ENCODE assay signal across 23 mouse cellular contexts in the genomic region with DNA sequence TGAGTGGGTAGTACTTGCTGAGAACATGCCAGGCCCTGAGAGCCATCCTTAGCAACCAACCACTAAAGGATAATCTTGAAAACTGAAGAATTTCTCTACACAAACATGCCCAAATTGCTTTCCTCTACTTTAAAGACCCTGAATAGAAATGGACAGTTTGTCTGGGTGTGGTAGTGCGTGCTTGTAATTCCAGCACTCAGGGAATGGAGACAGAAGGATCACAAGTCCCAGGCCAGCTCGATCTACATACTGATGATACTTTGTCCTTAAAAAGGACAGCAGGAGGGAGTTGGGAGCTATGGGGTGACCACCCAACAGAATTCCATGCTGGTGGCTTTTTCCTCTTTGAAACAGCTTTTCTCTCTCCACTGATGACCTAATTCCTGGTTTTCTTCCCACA. TPM values are rescaled to one million over a fixed set of nuclear protein-coding genes. Genes with fewer than 3 reads are reported as not detected.
"Had no signal": no experiment of that assay in that cellular context is flagged by ENCODE, and none has a peak within 500 bp of the region (broad histone marks: within the 10 kb centered on the region; RNA-seq: fewer than 3 reads in every experiment).

No protein-coding gene starts in this region.

- DNase-seq: lung, adult 18-20 months; lung, postnatal 10 days; lung, postnatal 4 days; midbrain, embryonic 14.5 days; retina, postnatal 1 day; right cerebral cortex, postnatal 14 days; thymus, adult 2 months; thymus, postnatal 25 days; thymus, postnatal 4 days had no signal

- H3K9me3 ChIP-seq: midbrain, embryonic 10.5 days; midbrain, embryonic 12.5 days; neural tube, embryonic 13.5 days; neural tube, embryonic 15.5 days; stomach, embryonic 15.5 days had no signal

- ATAC-seq: midbrain, embryonic 16.5 days had no signal

- H3K36me3 ChIP-seq: midbrain, embryonic 10.5 days; midbrain, embryonic 12.5 days; neural tube, embryonic 13.5 days; neural tube, embryonic 15.5 days; stomach, embryonic 15.5 days had no signal

- H3K27me3 ChIP-seq: stomach, embryonic 15.5 days had no signal

- H3K4me2 ChIP-seq: lung, embryonic 14.5 days; midbrain, embryonic 12.5 days; neural tube, embryonic 13.5 days; neural tube, embryonic 15.5 days; stomach, embryonic 15.5 days had no signal

- H3K9ac ChIP-seq: lung, embryonic 14.5 days; midbrain, embryonic 12.5 days; neural tube, embryonic 13.5 days; neural tube, embryonic 15.5 days; stomach, embryonic 15.5 days had no signal

- H3K4me3 ChIP-seq: midbrain, embryonic 10.5 days; midbrain, embryonic 12.5 days; myocyte; neural tube, embryonic 13.5 days; neural tube, embryonic 15.5 days; stomach, embryonic 15.5 days had no signal

- H3K4me1 ChIP-seq: midbrain, embryonic 10.5 days; midbrain, embryonic 12.5 days; neural tube, embryonic 13.5 days; neural tube, embryonic 15.5 days; stomach, embryonic 15.5 days had no signal

- H3K27ac ChIP-seq: midbrain, embryonic 10.5 days; midbrain, embryonic 12.5 days; neural tube, embryonic 13.5 days; neural tube, embryonic 15.5 days; stomach, embryonic 15.5 days; stomach, postnatal 0 days had no signal

RNA-seq across cellular contexts. Expression of a gene that starts 31.4 kb away (rescaled TPM):
- total RNA-seq: megakaryocyte, adult 5-6 weeks; megakaryocyte-erythroid progenitor cell, adult 5-6 weeks had no signal
- polyA plus RNA-seq: liver, embryonic 16.5 days; lung, embryonic 14.5 days; midbrain, embryonic 10.5 days; midbrain, embryonic 12.5 days; midbrain, embryonic 14.5 days; midbrain, embryonic 16.5 days; myocyte; neural tube, embryonic 11.5 days; neural tube, embryonic 13.5 days; neural tube, embryonic 15.5 days; spleen, adult 2 months; stomach, embryonic 15.5 days; stomach, postnatal 0 days; thymus, adult 2 months had no signal

RNA-seq across cellular contexts. Expression of a gene that starts 31.6 kb away (rescaled TPM):
- total RNA-seq: megakaryocyte, adult 5-6 weeks; megakaryocyte-erythroid progenitor cell, adult 5-6 weeks had no signal
- polyA plus RNA-seq: myocyte had no signal
